Mouse (Mus musculus): ENCODE measurements at regions not wholly inside any gene's neighbourhood (a gene's known extent, or its start where the extent isn't known, plus 50 kb on each side); places are given as distances from the start of the nearest gene placed in this dataset.

- no peak for TF ChIP-seq CTCF (IDR thresholded peaks at IDR 0.05; ENCODE audit: borderline replicate concordance, extremely low read depth, insufficient read depth, insufficient read length)
- no peak for TF ChIP-seq POLR2A (IDR thresholded peaks at IDR 0.05; ENCODE audit: borderline replicate concordance, extremely low read depth, insufficient read depth, insufficient read length, poor library complexity, severe bottlenecking)
Observed at GRCm38 (mm10) chr3:61068229-61068628, 65.6 kb downstream of the P2ry1 start.

Data from brain, embryonic 14.5 days (tissue).